Mouse (Mus musculus): Measurements from ENCODE around the gene Slmap. TPM values are rescaled to one million over a fixed set of nuclear protein-coding genes. Genes with fewer than 3 reads are reported as not detected.

Slmap gene
- polyA plus RNA-seq, 1 experiment from 2014 or later: 13.8 TPM

GRCm38 (mm10) chr14:26552441-26552840 lies 17.7 kb upstream of the Slmap start:
- Histone ChIP-seq H3K27me3 (ENCODE audit: insufficient read depth, poor library complexity, severe bottlenecking) (no peaks in the 10 kb centered on the region), H3K27ac (no peak overlapping the region), H3K36me3 (no peaks in the 10 kb centered on the region), H3K4me1 (replicated peaks) (peaks cover 1% of the 10 kb centered on the region; the same call in 1 of the 2 replicates), H3K4me3 (no peak overlapping the region), H3K9me3 (no peaks in the 10 kb centered on the region)
- WGBS: 86% methylated on average over 2 of the region's 2 CpGs
- no peak for DNase-seq (ENCODE audit: low spot score)

GRCm38 (mm10) chr14:26550712-26551111 lies 16.0 kb upstream of the Slmap start:
- H3K27me3 ChIP-seq (ENCODE audit: insufficient read depth, poor library complexity, severe bottlenecking): no peaks in the 10 kb centered on the region
- no peak overlapping the region for H3K4me3 ChIP-seq
- H3K4me1 ChIP-seq (replicated peaks): no peaks in the 10 kb centered on the region
- H3K36me3 ChIP-seq: no peaks in the 10 kb centered on the region
- H3K9me3 ChIP-seq: no peaks in the 10 kb centered on the region
- WGBS: 91% methylated on average over 8 of the region's 8 CpGs
- H3K27ac ChIP-seq: no peak overlapping the region
- no peak for DNase-seq (ENCODE audit: low spot score)

- Histone ChIP-seq H3K4me1 (replicated peaks) (no peaks in the 10 kb centered on the region), H3K4me3 (no peak overlapping the region), H3K36me3 (no peaks in the 10 kb centered on the region), H3K27ac (no peak overlapping the region), H3K9me3 (no peaks in the 10 kb centered on the region), H3K27me3 (ENCODE audit: insufficient read depth, poor library complexity, severe bottlenecking) (no peaks in the 10 kb centered on the region)
- WGBS: 86% methylated on average over 10 of the region's 10 CpGs
- DNase-seq (ENCODE audit: low spot score): no peak
Observed at GRCm38 (mm10) chr14:26547516-26548488, 13.1 kb upstream of the Slmap start.

GRCm38 (mm10) chr14:26542136-26542535 lies 7.4 kb upstream of the Slmap start:
- no peak for DNase-seq (ENCODE audit: low spot score)
- H3K27ac ChIP-seq: no peak overlapping the region
- no peaks in the 10 kb centered on the region for H3K36me3 ChIP-seq
- no peaks in the 10 kb centered on the region for H3K9me3 ChIP-seq
- no peaks in the 10 kb centered on the region for H3K4me1 ChIP-seq (replicated peaks)
- H3K27me3 ChIP-seq (ENCODE audit: insufficient read depth, poor library complexity, severe bottlenecking): 0 out of 2 replicates have a peak, but pooled peaks cover 4% of the 10 kb centered on the region
- H3K4me3 ChIP-seq: no peak overlapping the region
- 93% methylated on average over 1 of the region's 1 CpGs for WGBS

- 82% methylated on average over 1 of the region's 1 CpGs for WGBS
- H3K27me3 ChIP-seq (ENCODE audit: insufficient read depth, poor library complexity, severe bottlenecking): 0 out of 2 replicates have a peak, but pooled peaks cover 4% of the 10 kb centered on the region
Observed at GRCm38 (mm10) chr14:26540577-26540976, 5.8 kb upstream of the Slmap start.

GRCm38 (mm10) chr14:26539241-26539640 lies 4.5 kb upstream of the Slmap start:
- Histone ChIP-seq H3K27ac (no peak overlapping the region), H3K4me1 (replicated peaks) (0 out of 2 replicates have a peak, but pooled peaks cover 2% of the 10 kb centered on the region), H3K9me3 (no peaks in the 10 kb centered on the region), H3K36me3 (no peaks in the 10 kb centered on the region), H3K27me3 (ENCODE audit: insufficient read depth, poor library complexity, severe bottlenecking) (0 out of 2 replicates have a peak, but pooled peaks cover 4% of the 10 kb centered on the region), H3K4me3 (no peak overlapping the region)
- no peak for DNase-seq (ENCODE audit: low spot score)
- 92% methylated on average over 4 of the region's 4 CpGs for WGBS

More at GRCm38 (mm10) chr14:26540577-26540976, 5.8 kb upstream of the Slmap start:
- Histone ChIP-seq H3K4me3 (no peak overlapping the region), H3K9me3 (no peaks in the 10 kb centered on the region), H3K36me3 (no peaks in the 10 kb centered on the region), H3K27ac (no peak overlapping the region), H3K4me1 (replicated peaks) (no peaks in the 10 kb centered on the region)
- no peak for DNase-seq (ENCODE audit: low spot score)

- WGBS: under 1% methylated on average over 90 of the region's 92 CpGs
- Histone ChIP-seq H3K27me3 (ENCODE audit: insufficient read depth, poor library complexity, severe bottlenecking) (0 out of 2 replicates have a peak, but pooled peaks cover 4% of the 10 kb centered on the region), H3K4me3 (peak overlapping the region; percentile 84), H3K27ac (peak overlapping the region; percentile 95), H3K9me3 (no peaks in the 10 kb centered on the region), H3K4me1 (replicated peaks) (peaks cover 40% of the 10 kb centered on the region), H3K36me3 (peaks cover 25% of the 10 kb centered on the region)
- DNase-seq (ENCODE audit: low spot score): peak; percentile 55
Observed at GRCm38 (mm10) chr14:26533821-26534756, 642 bp downstream of the Slmap start.

- Histone ChIP-seq H3K36me3 (peaks cover 27% of the 10 kb centered on the region), H3K27ac (0 out of 2 replicates have a peak overlapping the region, but pooled peaks have one; percentile 95), H3K27me3 (ENCODE audit: insufficient read depth, poor library complexity, severe bottlenecking) (0 out of 2 replicates have a peak, but pooled peaks cover 2% of the 10 kb centered on the region), H3K9me3 (no peaks in the 10 kb centered on the region), H3K4me3 (peak overlapping the region; percentile 84), H3K4me1 (replicated peaks) (peaks cover 40% of the 10 kb centered on the region)
- DNase-seq (ENCODE audit: low spot score): no peak
- 28% methylated on average over 19 of the region's 19 CpGs for WGBS
Observed at GRCm38 (mm10) chr14:26533267-26533666, 1.5 kb downstream of the Slmap start.

- H3K36me3 ChIP-seq: peaks cover 29% of the 10 kb centered on the region
- H3K4me1 ChIP-seq (replicated peaks): peaks cover 40% of the 10 kb centered on the region
- no peaks in the 10 kb centered on the region for H3K9me3 ChIP-seq
- peak overlapping the region; percentile 84 for H3K4me3 ChIP-seq
- no peak overlapping the region for H3K27ac ChIP-seq
- no peaks in the 10 kb centered on the region for H3K27me3 ChIP-seq (ENCODE audit: insufficient read depth, poor library complexity, severe bottlenecking)
- 67% methylated on average over 9 of the region's 9 CpGs for WGBS
- no peak for DNase-seq (ENCODE audit: low spot score)
Observed at GRCm38 (mm10) chr14:26532752-26533151, 2.0 kb downstream of the Slmap start.

- DNase-seq (ENCODE audit: low spot score): no peak
- Histone ChIP-seq H3K36me3 (peaks cover 32% of the 10 kb centered on the region), H3K27ac (no peak overlapping the region), H3K4me3 (peak overlapping the region; percentile 84), H3K9me3 (no peaks in the 10 kb centered on the region), H3K4me1 (replicated peaks) (peaks cover 40% of the 10 kb centered on the region), H3K27me3 (ENCODE audit: insufficient read depth, poor library complexity, severe bottlenecking) (no peaks in the 10 kb centered on the region)
- 82% methylated on average over 10 of the region's 10 CpGs for WGBS
Observed at GRCm38 (mm10) chr14:26531410-26532313, 3.1 kb downstream of the Slmap start.

GRCm38 (mm10) chr14:26530350-26530749 lies 4.4 kb downstream of the Slmap start:
- Histone ChIP-seq H3K27ac (no peak overlapping the region), H3K9me3 (no peaks in the 10 kb centered on the region), H3K4me1 (replicated peaks) (peaks cover 48% of the 10 kb centered on the region), H3K27me3 (ENCODE audit: insufficient read depth, poor library complexity, severe bottlenecking) (no peaks in the 10 kb centered on the region), H3K4me3 (no peak overlapping the region), H3K36me3 (peaks cover 32% of the 10 kb centered on the region)
- DNase-seq (ENCODE audit: low spot score): no peak
- 83% methylated on average over 7 of the region's 7 CpGs for WGBS

GRCm38 (mm10) chr14:26528296-26528695 lies 6.4 kb downstream of the Slmap start:
- Histone ChIP-seq H3K4me1 (replicated peaks) (peaks cover 38% of the 10 kb centered on the region), H3K4me3 (no peak overlapping the region), H3K27ac (no peak overlapping the region), H3K36me3 (peaks cover 37% of the 10 kb centered on the region), H3K27me3 (ENCODE audit: insufficient read depth, poor library complexity, severe bottlenecking) (no peaks in the 10 kb centered on the region), H3K9me3 (no peaks in the 10 kb centered on the region)
- no peak for DNase-seq (ENCODE audit: low spot score)
- WGBS: 87% methylated on average over 2 of the region's 2 CpGs
